Mouse (Mus musculus) liver, embryonic 14.5 days (tissue): ENCODE measurements around the gene Pzp.

Experiments
- CTCF ChIP-seq: IDR thresholded peaks from 2 replicates; pipeline ENCODE4 v1.5.1; 2016; ENCODE audit warnings: antibody characterized with exemption, low read depth, control low read depth
- EP300 ChIP-seq: IDR thresholded peaks from 2 replicates; pipeline ENCODE4 v1.6.1; 2016; ENCODE audit warnings: antibody characterized with exemption, low read depth

DNA sequence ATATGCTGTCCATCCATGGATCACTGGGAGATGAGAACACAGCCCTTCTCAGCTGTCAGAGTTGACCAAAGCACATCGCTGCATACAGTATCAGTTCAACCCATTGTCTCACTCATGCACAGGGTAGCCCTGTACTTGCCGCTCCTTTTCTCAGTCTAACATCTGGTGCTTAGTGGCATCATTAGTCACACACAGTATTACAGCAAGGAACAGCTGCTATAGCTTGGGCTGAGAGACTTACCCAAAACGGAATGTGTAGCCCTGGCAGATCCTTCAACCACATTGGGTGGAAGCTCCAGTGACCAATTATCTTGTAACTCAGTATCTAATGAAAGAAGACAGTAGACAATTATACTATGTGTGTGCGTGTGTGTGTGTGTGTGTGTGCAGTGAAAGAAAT lies 34.6 kb downstream of the Pzp start:
- TF ChIP-seq EP300 (no peak), CTCF (no peak)
